ENCODE assay signal across 24 mouse cellular contexts in genomic region chr9:29430189-29430588, GRCm38 (mm10).
DNase-seq lines count a peak whose midpoint lies in the region; ATAC-seq and TF ChIP-seq lines count a peak whose summit lies in the region.
"Had no signal": no experiment of that assay in that cellular context is flagged by ENCODE, and none has a peak within 500 bp of the region (broad histone marks: within the 10 kb centered on the region; RNA-seq: fewer than 3 reads in every experiment).

No protein-coding gene starts in this region.

- TF ChIP-seq POLR2A in cerebellum, adult 2 months (IDR thresholded peaks at IDR 0.05; ENCODE audit: borderline replicate concordance, insufficient read depth, low read length), result no peak

- WGBS in cerebellum, adult 2 months, result 18% methylated on average over 3 of the region's 3 CpGs
- WGBS in intestine, embryonic 14.5 days, result 88% methylated on average over 3 of the region's 3 CpGs
- WGBS in intestine, embryonic 16.5 days, result 84% methylated on average over 3 of the region's 3 CpGs

- peak; percentile 37 to 49 for DNase-seq in cerebellum, adult 2 months
- DNase-seq in cerebellum, postnatal 10 days, result no peak
- peak; percentile 25 to 31 for DNase-seq in cerebellum, postnatal 25 days
- no peak for DNase-seq in cerebellum, adult 18-20 months
- peak; percentile 0 for DNase-seq in intestine, embryonic 14.5 days (ENCODE audit: low spot score)
- DNase-seq: adrenal gland, postnatal 36 days; B cell, adult 2 months; embryo, embryonic 11 days; gastrocnemius, postnatal 10 days; gastrocnemius, postnatal 36 days; kidney, adult 18-20 months; kidney, adult 9 months had no signal

- no peak overlapping the region for H3K4me2 ChIP-seq in intestine, embryonic 14.5 days (ENCODE audit: low read length)
- H3K4me2 ChIP-seq in intestine, embryonic 16.5 days (ENCODE audit: low read depth, low read length), result no peak overlapping the region
- H3K4me2 ChIP-seq: embryonic facial prominence, embryonic 13.5 days; forebrain, embryonic 12.5 days; forebrain, embryonic 15.5 days; hindbrain, embryonic 12.5 days; hindbrain, embryonic 15.5 days; intestine, embryonic 15.5 days had no signal

- H3K4me3 ChIP-seq in cerebellum, adult 2 months (replicated peaks; ENCODE audit: insufficient read depth, low read depth, low read length), result no peak overlapping the region
- no peak overlapping the region for H3K4me3 ChIP-seq in intestine, embryonic 14.5 days (ENCODE audit: low read depth, low read length)
- H3K4me3 ChIP-seq in intestine, embryonic 16.5 days (ENCODE audit: low read length), result no peak overlapping the region
- H3K4me3 ChIP-seq: embryonic facial prominence, embryonic 10.5 days; embryonic facial prominence, embryonic 13.5 days; erythroblast, embryonic 14.5 days; forebrain, embryonic 12.5 days; forebrain, embryonic 15.5 days; hindbrain, embryonic 12.5 days; hindbrain, embryonic 15.5 days; intestine, embryonic 15.5 days had no signal

- no peak for TF ChIP-seq CTCF in cerebellum, adult 2 months (IDR thresholded peaks at IDR 0.05; ENCODE audit: borderline replicate concordance, insufficient read depth, low read depth, low read length)

- H3K27ac ChIP-seq in cerebellum, adult 2 months (ENCODE audit: insufficient read depth, low read length), result no peak overlapping the region
- H3K27ac ChIP-seq in intestine, embryonic 14.5 days (ENCODE audit: low read depth), result no peak overlapping the region
- no peak overlapping the region for H3K27ac ChIP-seq in intestine, embryonic 16.5 days (ENCODE audit: low read length)
- H3K27ac ChIP-seq: embryonic facial prominence, embryonic 10.5 days; embryonic facial prominence, embryonic 13.5 days; forebrain, embryonic 12.5 days; forebrain, embryonic 15.5 days; hindbrain, embryonic 12.5 days; hindbrain, embryonic 15.5 days; intestine, embryonic 15.5 days had no signal

- no peak for ATAC-seq in intestine, embryonic 14.5 days (replicated peaks; ENCODE audit: low FRiP score, low TSS enrichment, low read depth)
- ATAC-seq in intestine, embryonic 16.5 days, result no peak
- ATAC-seq: forebrain, embryonic 15.5 days; intestine, embryonic 15.5 days; Patski had no signal

- H3K4me1 ChIP-seq in cerebellum, adult 2 months (ENCODE audit: control insufficient read depth, insufficient read depth, low read length), result peaks cover 8% of the 10 kb centered on the region
- peaks cover 12% of the 10 kb centered on the region for H3K4me1 ChIP-seq in intestine, embryonic 14.5 days (replicated peaks; ENCODE audit: control insufficient read depth, insufficient read depth, low read length)
- H3K4me1 ChIP-seq in intestine, embryonic 16.5 days (ENCODE audit: control insufficient read depth, insufficient read depth, low read length), result 0 out of 2 replicates have a peak, but pooled peaks cover 8% of the 10 kb centered on the region
- H3K4me1 ChIP-seq: intestine, embryonic 15.5 days had no signal

- no peaks in the 10 kb centered on the region for H3K9me3 ChIP-seq in intestine, embryonic 14.5 days (ENCODE audit: control insufficient read depth, low read length)
- H3K9me3 ChIP-seq in intestine, embryonic 16.5 days (ENCODE audit: control insufficient read depth, low read length), result no peaks in the 10 kb centered on the region
- H3K9me3 ChIP-seq: embryonic facial prominence, embryonic 10.5 days; embryonic facial prominence, embryonic 13.5 days; forebrain, embryonic 12.5 days; forebrain, embryonic 15.5 days; hindbrain, embryonic 12.5 days; hindbrain, embryonic 15.5 days; intestine, embryonic 15.5 days had no signal

- no peak overlapping the region for H3K9ac ChIP-seq in intestine, embryonic 14.5 days (ENCODE audit: low read length)
- H3K9ac ChIP-seq in intestine, embryonic 16.5 days (ENCODE audit: low read depth, low read length), result no peak overlapping the region
- H3K9ac ChIP-seq: embryonic facial prominence, embryonic 13.5 days; forebrain, embryonic 12.5 days; forebrain, embryonic 15.5 days; hindbrain, embryonic 12.5 days; hindbrain, embryonic 15.5 days; intestine, embryonic 15.5 days had no signal

- H3K27me3 ChIP-seq in cerebellum, adult 2 months (ENCODE audit: control insufficient read depth, insufficient read depth, low read length), result no peaks in the 10 kb centered on the region
- H3K27me3 ChIP-seq in intestine, embryonic 14.5 days (replicated peaks; ENCODE audit: control insufficient read depth, insufficient read depth, low read length), result no peaks in the 10 kb centered on the region
- H3K27me3 ChIP-seq in intestine, embryonic 16.5 days (replicated peaks; ENCODE audit: control insufficient read depth, insufficient read depth, low read length), result no peaks in the 10 kb centered on the region
- H3K27me3 ChIP-seq: CH12.LX; forebrain, embryonic 15.5 days; hindbrain, embryonic 12.5 days; hindbrain, embryonic 15.5 days; intestine, embryonic 15.5 days had no signal

- no peaks in the 10 kb centered on the region for H3K36me3 ChIP-seq in intestine, embryonic 14.5 days (ENCODE audit: control insufficient read depth, insufficient read depth, low read length)
- H3K36me3 ChIP-seq in intestine, embryonic 16.5 days (ENCODE audit: control insufficient read depth, insufficient read depth, low read length), result no peaks in the 10 kb centered on the region
- H3K36me3 ChIP-seq: embryonic facial prominence, embryonic 10.5 days; embryonic facial prominence, embryonic 13.5 days; forebrain, embryonic 12.5 days; forebrain, embryonic 15.5 days; G1E; hindbrain, embryonic 12.5 days; hindbrain, embryonic 15.5 days; intestine, embryonic 15.5 days had no signal

Comparison
In these comparisons a context has a peak if more than half of its experiments do, and no peak if none do; other contexts are left out.
1. DNase-seq: peak in cerebellum, adult 2 months (2 of 2), cerebellum, postnatal 25 days (2 of 2) and intestine, embryonic 14.5 days (single experiment); none in cerebellum, postnatal 10 days (0 of 2) and cerebellum, adult 18-20 months (0 of 2).